Mouse (Mus musculus) kidney, adult 2 months (tissue): ENCODE measurements at regions not wholly inside any gene's neighbourhood (a gene's known extent, or its start where the extent isn't known, plus 50 kb on each side); places are given as distances from the start of the nearest gene placed in this dataset.

Experiments
- CTCF ChIP-seq: fragments of 200-500 bp; conservative IDR thresholded peaks from 2 replicates; pipeline ENCODE4 v1.5.1; 2011; ENCODE audit warnings: low read depth, mild to moderate bottlenecking, control low read depth, low read length, moderate library complexity, mixed read lengths; ENCODE audit not compliant: insufficient read depth, insufficient read length
- POLR2A ChIP-seq: fragments of 200-500 bp; IDR thresholded peaks from one replicate; pipeline ENCODE4 v1.6.1; 2011; ENCODE audit warnings: low read depth, low read length, control low read depth

GRCm38 (mm10) chr17:62199559-62199958 is 681.6 kb downstream of the Efna5 start:
- TF ChIP-seq CTCF (no peak), POLR2A (no peak)
